Mouse (Mus musculus) embryonic facial prominence, embryonic 10.5 days (tissue): ENCODE data around the gene Cdh24. TPM values are rescaled to one million over a fixed set of nuclear protein-coding genes. Genes with fewer than 3 reads are reported as not detected.

Experiments
- DNase-seq: peaks from one replicate; pipeline ENCODE4 v3.0.0-alpha.2; 2017; ENCODE audit warnings: low spot score
- H3K27ac ChIP-seq: fragments of 300-500 bp; sonication (generic); replicated peaks from 2 replicates; pipeline ENCODE4 v1.5.1; 2016; ENCODE audit warnings: mild to moderate bottlenecking
- H3K27me3 ChIP-seq: fragments of 300-500 bp; sonication (generic); replicated peaks from 2 replicates; pipeline ENCODE4 v1.6.1; 2016; ENCODE audit warnings: low read depth, mild to moderate bottlenecking; ENCODE audit not compliant: poor library complexity, severe bottlenecking
- H3K36me3 ChIP-seq: fragments of 300-500 bp; sonication (generic); replicated peaks from 2 replicates; pipeline ENCODE4 v1.6.1; 2016; ENCODE audit warnings: mild to moderate bottlenecking, moderate library complexity
- H3K4me1 ChIP-seq: fragments of 300-500 bp; sonication (generic); 2 replicates; pipeline ENCODE4 v1.6.1; 2016
- H3K4me3 ChIP-seq: fragments of 300-500 bp; sonication (generic); 2 replicates; pipeline ENCODE4 v1.5.1; 2016; ENCODE audit warnings: mild to moderate bottlenecking, moderate library complexity
- H3K9me3 ChIP-seq: fragments of 300-500 bp; sonication (generic); 2 replicates; pipeline ENCODE4 v1.6.1; 2016; ENCODE audit warnings: mild to moderate bottlenecking
- WGBS: fragments of 180-500 bp; shearing (Covaris S2); methylation state at CpG from one replicate; pipeline ENCODE4 v1.1.7; 2016; 5-methylcytosine and 5-hydroxymethylcytosine counted together
- microRNA counts: library from miRNA; unstranded; fragments of <30 nt; microRNA quantifications from one replicate; lab custom pipeline; 2017
- microRNA-seq: library from miRNA; unstranded; fragments of <30 nt; microRNA quantifications from one replicate; pipeline ENCODE4, GENCODE M21; 2017
- polyA plus RNA-seq: library from polyadenylated mRNA; unstranded; fragments of >200 nt; fragmentation: Nextera tagmentation; extraction: Ambion mirVana; gene quantifications from 2 replicates; pipeline ENCODE4 v1.2.1, GENCODE M21; 2016

Cdh24 gene
- polyA plus RNA-seq, 1 experiment from 2014 or later = 6.0 TPM

- Histone ChIP-seq H3K4me1 (peaks cover 11% of the 10 kb centered on the region; the same call in 1 of the 2 replicates), H3K4me3 (no peak overlapping the region), H3K27me3 (no peaks in the 10 kb centered on the region; the same call in 1 of the 2 replicates), H3K9me3 (peaks cover 8% of the 10 kb centered on the region; the same call in 1 of the 2 replicates), H3K36me3 (peaks cover 58% of the 10 kb centered on the region), H3K27ac (no peak overlapping the region)
- no peak for DNase-seq
- 78% methylated on average over 7 of the region's 7 CpGs for WGBS
These were observed 44.1 kb downstream of the Cdh24 start for GRCm38 (mm10) chr14:54597084-54597483.

GRCm38 (mm10) chr14:54594631-54595414 is 46.3 kb downstream of the Cdh24 start:
- Histone ChIP-seq H3K9me3 (peaks cover 8% of the 10 kb centered on the region; the same call in 1 of the 2 replicates), H3K4me1 (peaks cover 9% of the 10 kb centered on the region; the same call in 1 of the 2 replicates), H3K4me3 (peak overlapping the region; percentile 11; the same call in 1 of the 2 replicates), H3K27me3 (no peaks in the 10 kb centered on the region; the same call in 1 of the 2 replicates), H3K36me3 (peaks cover 76% of the 10 kb centered on the region), H3K27ac (no peak overlapping the region)
- WGBS = 72% methylated on average over 28 of the region's 28 CpGs
- no peak for DNase-seq

- WGBS = 93% methylated on average over 3 of the region's 3 CpGs
- peaks cover 9% of the 10 kb centered on the region; the same call in 1 of the 2 replicates for H3K4me1 ChIP-seq
- DNase-seq = no peak
- H3K27me3 ChIP-seq = no peaks in the 10 kb centered on the region; the same call in 1 of the 2 replicates
- H3K4me3 ChIP-seq = no peak overlapping the region
- peaks cover 71% of the 10 kb centered on the region for H3K36me3 ChIP-seq
- H3K9me3 ChIP-seq = peaks cover 8% of the 10 kb centered on the region; the same call in 1 of the 2 replicates
- no peak overlapping the region for H3K27ac ChIP-seq
These were observed 47.1 kb downstream of the Cdh24 start for GRCm38 (mm10) chr14:54594055-54594454.

DNA sequence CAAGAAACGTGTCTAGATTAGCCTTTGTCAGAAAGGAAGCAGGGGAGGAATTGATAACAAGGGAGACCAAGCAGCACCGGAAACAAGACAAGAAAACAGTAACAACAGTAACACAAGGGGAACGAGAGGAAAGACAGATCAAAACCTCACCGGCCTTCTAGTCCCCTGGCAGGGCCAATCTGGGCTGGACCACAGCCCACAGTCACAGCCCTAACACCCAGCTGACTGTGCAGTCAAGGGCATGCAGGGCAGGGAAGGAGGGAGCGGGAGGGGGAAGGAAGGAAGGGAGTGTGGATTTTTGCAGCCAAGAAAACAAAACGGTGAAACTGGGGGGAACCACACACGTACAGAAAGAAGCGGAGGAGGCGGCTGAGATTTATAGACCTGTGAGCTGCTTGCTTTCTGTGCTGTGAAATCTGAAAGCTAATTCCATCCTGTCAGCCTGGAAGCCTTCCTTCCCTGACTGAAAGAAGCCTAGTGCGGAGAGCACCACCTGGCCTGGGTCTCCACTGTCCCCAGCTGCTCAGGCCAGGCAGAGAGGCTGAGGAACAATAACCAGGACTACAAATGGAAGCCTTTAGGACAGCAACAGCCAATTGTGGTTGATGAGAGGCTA is 48.7 kb downstream of the Cdh24 start:
- Histone ChIP-seq H3K9me3 (peaks cover 8% of the 10 kb centered on the region; the same call in 1 of the 2 replicates), H3K4me3 (no peak overlapping the region), H3K4me1 (peaks cover 9% of the 10 kb centered on the region; the same call in 1 of the 2 replicates), H3K36me3 (peaks cover 66% of the 10 kb centered on the region), H3K27me3 (no peaks in the 10 kb centered on the region; the same call in 1 of the 2 replicates), H3K27ac (peak overlapping the region; percentile 10; the same call in 1 of the 2 replicates)
- WGBS = 79% methylated on average over 10 of the region's 10 CpGs
- DNase-seq = no peak

DNA sequence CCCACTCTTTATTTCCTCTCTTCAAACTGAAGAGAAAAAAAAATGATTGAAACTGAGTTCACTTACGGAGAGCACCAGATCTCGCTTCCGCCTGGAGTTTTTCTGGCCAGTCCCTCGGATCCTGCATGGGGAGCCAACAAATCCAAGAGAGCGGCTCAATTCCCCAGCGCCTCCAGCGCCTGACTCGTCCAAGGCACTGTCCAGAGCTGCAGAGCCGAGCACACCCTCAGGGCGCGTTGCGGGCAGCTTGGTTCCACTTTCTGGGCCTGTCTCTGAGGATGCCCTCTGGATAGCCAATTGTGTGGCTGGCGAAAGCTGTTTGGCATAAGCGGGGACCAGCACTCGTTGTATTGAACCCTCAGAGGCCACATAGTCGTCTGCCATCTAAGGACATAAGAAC is 50.1 kb downstream of the Cdh24 start:
- Histone ChIP-seq H3K9me3 (peaks cover 8% of the 10 kb centered on the region; the same call in 1 of the 2 replicates), H3K4me3 (no peak overlapping the region), H3K36me3 (peaks cover 68% of the 10 kb centered on the region), H3K4me1 (peaks cover 9% of the 10 kb centered on the region; the same call in 1 of the 2 replicates), H3K27me3 (no peaks in the 10 kb centered on the region; the same call in 1 of the 2 replicates), H3K27ac (no peak overlapping the region)
- WGBS = 90% methylated on average over 16 of the region's 16 CpGs
- no peak for DNase-seq

DNA sequence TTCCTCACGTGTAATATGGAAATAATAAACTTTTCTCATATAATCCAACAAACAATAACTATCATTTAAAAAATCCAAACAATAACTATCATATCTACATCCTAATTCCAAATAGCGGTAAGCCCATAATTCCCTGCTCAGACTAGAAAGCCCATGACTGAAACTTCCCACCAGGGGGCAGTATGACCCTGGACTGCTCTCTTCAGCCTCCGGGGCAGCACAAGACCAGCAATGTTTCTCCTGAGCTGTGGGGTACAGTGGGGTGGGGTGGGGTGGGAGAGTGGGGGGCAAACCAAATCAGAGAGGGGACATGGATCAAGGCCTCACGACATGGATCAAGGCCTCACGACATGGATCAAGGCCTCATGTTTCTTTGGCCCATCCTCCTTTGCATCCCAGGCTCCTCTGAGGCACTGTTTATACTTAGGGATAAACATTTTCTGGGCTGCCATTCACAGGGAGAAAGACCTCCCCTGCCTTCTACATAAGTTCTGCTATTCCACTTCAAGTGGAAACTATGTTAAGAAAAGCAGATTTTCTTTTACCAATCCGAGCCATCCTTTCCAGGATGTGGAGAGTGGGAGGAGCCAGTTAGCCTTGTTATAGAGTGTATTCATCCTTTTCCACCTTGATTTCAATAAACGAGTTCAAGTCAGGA is 57.4 kb downstream of the Cdh24 start:
- Histone ChIP-seq H3K36me3 (peaks cover 51% of the 10 kb centered on the region), H3K4me3 (no peak overlapping the region), H3K27ac (no peak overlapping the region), H3K27me3 (no peaks in the 10 kb centered on the region), H3K9me3 (no peaks in the 10 kb centered on the region), H3K4me1 (peaks cover 9% of the 10 kb centered on the region)
- WGBS = 51% methylated on average over 7 of the region's 7 CpGs
- peak; percentile 69 for DNase-seq

DNA sequence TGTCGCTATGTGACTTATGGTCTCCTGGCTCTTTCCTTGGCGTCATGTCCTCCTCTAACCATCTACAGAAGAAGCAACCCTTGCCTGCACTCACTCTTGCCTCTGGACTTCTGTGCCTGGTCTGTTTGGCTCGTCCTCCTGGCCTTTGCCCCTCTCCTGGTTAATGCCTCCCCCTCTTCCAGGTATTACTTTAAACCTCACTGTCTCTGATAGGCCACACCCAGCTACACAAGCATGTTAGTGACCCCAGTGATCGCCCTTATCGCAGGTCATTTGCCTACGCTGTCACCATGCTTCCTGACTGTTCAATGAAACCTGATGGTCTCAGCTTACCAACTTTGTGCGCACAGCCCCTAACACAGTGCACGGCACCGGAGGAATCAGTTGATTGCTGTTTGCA is 58.6 kb downstream of the Cdh24 start:
- Histone ChIP-seq H3K36me3 (peaks cover 51% of the 10 kb centered on the region), H3K9me3 (no peaks in the 10 kb centered on the region), H3K4me1 (peaks cover 21% of the 10 kb centered on the region), H3K27me3 (no peaks in the 10 kb centered on the region), H3K27ac (no peak overlapping the region), H3K4me3 (no peak overlapping the region)
- no peak for DNase-seq
- WGBS = 88% methylated on average over 9 of the region's 9 CpGs

MicroRNA genes within 50 kb of the gene (microRNA counts, 519-probe panel; counts per million panel counts)
- microRNA mmu-miR-686 (lab: Ali Mortazavi, UCI) = 188 counts per million, percentile 57 among the panel's probes with 10 or more counts

Small RNA genes lying within 50 kb of the gene (microRNA-seq; reads per million reads assigned to microRNA genes)
- gene Mir686 (not detected), gene Mir6948 (not detected)

Other genes starting within 250 kb of the Cdh24 start
- gene Slc7a7, start 223.6 kb downstream of the Cdh24 start, polyA plus RNA-seq = 3.6 and 4.2 TPM in 2 replicates
- gene Mrpl52, start 214.5 kb downstream of the Cdh24 start, polyA plus RNA-seq = 201 and 207 TPM in 2 replicates
- gene Mmp14, start 209.8 kb downstream of the Cdh24 start, polyA plus RNA-seq = 62.7 and 69.5 TPM in 2 replicates
- 23.2 and 23.4 TPM in 2 replicates for gene Lrp10, start 177.2 kb downstream of the Cdh24 start, polyA plus RNA-seq
- 9.1 and 9.9 TPM in 2 replicates for gene Rem2, start 165.3 kb downstream of the Cdh24 start, polyA plus RNA-seq
- gene Prmt5, start 123.8 kb downstream of the Cdh24 start, polyA plus RNA-seq = 139 and 149 TPM in 2 replicates
- gene Haus4, start 86.7 kb downstream of the Cdh24 start, polyA plus RNA-seq = 58.9 and 60.5 TPM in 2 replicates
- 79.7 and 95.4 TPM in 2 replicates for gene Ajuba, start 63.8 kb downstream of the Cdh24 start, polyA plus RNA-seq
- gene 4931414P19Rik, start 35.4 kb downstream of the Cdh24 start, polyA plus RNA-seq = 9.3 and 12.4 TPM in 2 replicates
- 486 and 490 TPM in 2 replicates for gene Psmb5, start 23.3 kb downstream of the Cdh24 start, polyA plus RNA-seq
- gene Psmb11, start 19.9 kb downstream of the Cdh24 start, polyA plus RNA-seq = 0.04 and 0.12 TPM in 2 replicates
- not detected in 2 replicates for gene Gm17606, start 412 bp downstream of the Cdh24 start, polyA plus RNA-seq
- 115 and 116 TPM in 2 replicates for gene 1700123O20Rik, start 44.9 kb upstream of the Cdh24 start, polyA plus RNA-seq
- 150 and 152 TPM in 2 replicates for gene Acin1, start 45.6 kb upstream of the Cdh24 start, polyA plus RNA-seq
- gene Gm29776, start 57.5 kb upstream of the Cdh24 start, polyA plus RNA-seq = 0.10 and 0.12 TPM in 2 replicates
- gene Cebpe, start 70.8 kb upstream of the Cdh24 start, polyA plus RNA-seq = not detected in 2 replicates
- gene Slc7a8, start 140.6 kb upstream of the Cdh24 start, polyA plus RNA-seq = 1.3 and 1.6 TPM in 2 replicates
- gene Rnf212b, start 172.8 kb upstream of the Cdh24 start, polyA plus RNA-seq = not detected in 2 replicates
- 20.3 and 22.1 TPM in 2 replicates for gene Homez, start 229.6 kb upstream of the Cdh24 start, polyA plus RNA-seq
- gene Ppp1r3e, start 236.2 kb upstream of the Cdh24 start, polyA plus RNA-seq = 0.56 and 0.60 TPM in 2 replicates
- gene Bcl2l2, start 242.0 kb upstream of the Cdh24 start, polyA plus RNA-seq = 2.3 and 2.5 TPM in 2 replicates
- 0.14 and 0.25 TPM in 2 replicates for gene Gm20521, start 242.1 kb upstream of the Cdh24 start, polyA plus RNA-seq